Mouse (Mus musculus) MEL (cell line): ENCODE data around the gene Ffar3. TPM values are rescaled to one million over a fixed set of nuclear protein-coding genes. Genes with fewer than 3 reads are reported as not detected.

Experiments
- DNase-seq: peaks from one replicate; pipeline ENCODE4 v3.0.0; 2011; ENCODE audit warnings: low read depth, low spot score
- H3K27ac ChIP-seq: 2 replicates; pipeline ENCODE4 v1.5.1; 2012; ENCODE audit warnings: low read depth, mild to moderate bottlenecking, control low read depth, low read length, moderate library complexity; ENCODE audit not compliant: control insufficient read depth
- H3K27me3 ChIP-seq, 2 experiments: fragments of 150-350 bp in 1 of 2; sonication (generic) in 1 of 2; 2 replicates each; pipeline ENCODE4 v1.6.1; 2012; ENCODE audit warnings: low read length in 2 of 2, mild to moderate bottlenecking in 2 of 2, improper control_type of control experiment in 1 of 2, moderate library complexity in 1 of 2; ENCODE audit not compliant: insufficient read depth in 2 of 2, control insufficient read depth in 1 of 2
- H3K36me3 ChIP-seq, 2 experiments: 2 replicates each; pipeline ENCODE4 v1.6.1; 2012 to 2014; ENCODE audit warnings: low read length in 2 of 2, improper control_type of control experiment in 1 of 2, inconsistent platforms in 1 of 2, mild to moderate bottlenecking in 1 of 2; ENCODE audit not compliant: insufficient read depth in 2 of 2, control insufficient read depth in 1 of 2
- H3K4me1 ChIP-seq, 2 experiments: fragments of 150-350 bp in 1 of 2; sonication (generic) in 1 of 2; 2 replicates each; pipeline ENCODE4 v1.6.1; 2012; ENCODE audit warnings: low read length in 2 of 2, improper control_type of control experiment in 1 of 2, mild to moderate bottlenecking in 1 of 2; ENCODE audit not compliant: insufficient read depth in 2 of 2, control insufficient read depth in 1 of 2
- H3K4me3 ChIP-seq, 2 experiments: fragments of 150-350 bp in 1 of 2; sonication (generic) in 1 of 2; 2 replicates each; pipeline ENCODE4 v1.5.1; 2012; ENCODE audit warnings: low read depth in 2 of 2, low read length in 2 of 2, mild to moderate bottlenecking in 2 of 2, moderate library complexity in 2 of 2, control low read depth in 1 of 2, improper control_type of control experiment in 1 of 2; ENCODE audit not compliant: control insufficient read depth in 1 of 2, insufficient read depth in 1 of 2
- H3K79me2 ChIP-seq: 2 replicates; pipeline ENCODE4 v1.6.1; 2012; ENCODE audit warnings: mild to moderate bottlenecking, low read length, moderate library complexity; ENCODE audit not compliant: control insufficient read depth, poor library complexity, insufficient read depth
- H3K9ac ChIP-seq: 2 replicates; pipeline ENCODE4 v1.6.1; 2012; ENCODE audit warnings: low read depth, mild to moderate bottlenecking, control low read depth, low read length, moderate library complexity; ENCODE audit not compliant: control insufficient read depth, poor library complexity, severe bottlenecking
- H3K9me3 ChIP-seq: fragments of 150-350 bp; sonication (generic); replicated peaks from 2 replicates; pipeline ENCODE4 v1.6.1; 2012; ENCODE audit warnings: mild to moderate bottlenecking, low read length, improper control_type of control experiment, moderate library complexity; ENCODE audit not compliant: insufficient read depth
- CHD1 ChIP-seq: IDR thresholded peaks from 2 replicates; pipeline ENCODE4 v1.6.1; 2012; ENCODE audit warnings: low read depth, mild to moderate bottlenecking, inconsistent platforms, low read length, improper control_type of control experiment
- CHD2 ChIP-seq: IDR thresholded peaks from 2 replicates; pipeline ENCODE4 v1.6.1; 2011; ENCODE audit warnings: low read length, improper control_type of control experiment
- EP300 ChIP-seq, 2 experiments: IDR thresholded peaks; 2 replicates each; pipeline ENCODE4 v1.6.1; 2011; ENCODE audit warnings: improper control_type of control experiment in 2 of 2, low read length in 2 of 2, low read depth in 1 of 2, mild to moderate bottlenecking in 1 of 2
- ETS1 ChIP-seq: IDR thresholded peaks from 2 replicates; pipeline ENCODE4 v1.6.1; 2012; ENCODE audit warnings: low read depth, mild to moderate bottlenecking, inconsistent platforms, low read length, improper control_type of control experiment, moderate library complexity
- GABPA ChIP-seq: IDR thresholded peaks from 2 replicates; pipeline ENCODE4 v1.6.1; 2012; ENCODE audit warnings: low read depth, mild to moderate bottlenecking, inconsistent platforms, low read length, improper control_type of control experiment, moderate library complexity
- GATA1 ChIP-seq: IDR thresholded peaks from 2 replicates; pipeline ENCODE4 v1.6.1; 2011; ENCODE audit warnings: low read depth, low read length, improper control_type of control experiment
- HCFC1 ChIP-seq: IDR thresholded peaks from 2 replicates; pipeline ENCODE4 v1.6.1; 2012; ENCODE audit warnings: low read depth, mild to moderate bottlenecking, inconsistent platforms, low read length, improper control_type of control experiment, moderate library complexity
- KAT2A ChIP-seq: conservative IDR thresholded peaks from 2 replicates; pipeline ENCODE4 v1.6.1; 2012; ENCODE audit warnings: low read depth, low read length, improper control_type of control experiment, inconsistent platforms
- MAX ChIP-seq: IDR thresholded peaks from 2 replicates; pipeline ENCODE4 v1.6.1; 2011; ENCODE audit warnings: low read length, improper control_type of control experiment
- MAZ ChIP-seq: IDR thresholded peaks from 2 replicates; pipeline ENCODE4 v1.6.1; 2012; ENCODE audit warnings: low read depth, mild to moderate bottlenecking, inconsistent platforms, low read length, improper control_type of control experiment
- MXI1 ChIP-seq: IDR thresholded peaks from 2 replicates; pipeline ENCODE4 v1.6.1; 2011; ENCODE audit warnings: mild to moderate bottlenecking, low read depth, low read length, improper control_type of control experiment
- MYB ChIP-seq: IDR thresholded peaks from 2 replicates; pipeline ENCODE4 v1.6.1; 2011; ENCODE audit warnings: mild to moderate bottlenecking, low read depth, low read length, improper control_type of control experiment
- MYC ChIP-seq: IDR thresholded peaks from 2 replicates; pipeline ENCODE4 v1.6.1; 2011; ENCODE audit warnings: low read depth, mild to moderate bottlenecking, low read length, improper control_type of control experiment, moderate library complexity
- NELFE ChIP-seq: IDR thresholded peaks from 2 replicates; pipeline ENCODE4 v1.6.1; 2011; ENCODE audit warnings: low read depth, low read length, improper control_type of control experiment
- NRF1 ChIP-seq: IDR thresholded peaks from 2 replicates; pipeline ENCODE4 v1.6.1; 2014; ENCODE audit warnings: low read depth, mild to moderate bottlenecking, inconsistent platforms, low read length, improper control_type of control experiment, moderate library complexity; ENCODE audit not compliant: poor library complexity, insufficient read depth, severe bottlenecking
- RAD21 ChIP-seq: IDR thresholded peaks from 2 replicates; pipeline ENCODE4 v1.6.1; 2011; ENCODE audit warnings: mild to moderate bottlenecking, low read depth, low read length, improper control_type of control experiment
- RCOR1 ChIP-seq: IDR thresholded peaks from 2 replicates; pipeline ENCODE4 v1.6.1; 2012; ENCODE audit warnings: low read depth, mild to moderate bottlenecking, inconsistent platforms, low read length, improper control_type of control experiment
- SIN3A ChIP-seq: IDR thresholded peaks from 2 replicates; pipeline ENCODE4 v1.6.1; 2012; ENCODE audit warnings: low read length, improper control_type of control experiment, inconsistent platforms
- TAL1 ChIP-seq: IDR thresholded peaks from 2 replicates; pipeline ENCODE4 v1.6.1; 2012; ENCODE audit warnings: mild to moderate bottlenecking, inconsistent platforms, low read length, moderate library complexity, mixed read lengths
- TCF12 ChIP-seq: IDR thresholded peaks from 2 replicates; pipeline ENCODE4 v1.6.1; 2014; ENCODE audit warnings: low read depth, mild to moderate bottlenecking, inconsistent platforms, low read length, improper control_type of control experiment, moderate library complexity
- USF2 ChIP-seq, 2 experiments: IDR thresholded peaks; 2 replicates each; pipeline ENCODE4 v1.6.1; 2011 to 2012; ENCODE audit warnings: improper control_type of control experiment in 2 of 2, low read length in 2 of 2, borderline replicate concordance in 1 of 2, inconsistent platforms in 1 of 2, low read depth in 1 of 2, mild to moderate bottlenecking in 1 of 2; ENCODE audit not compliant: insufficient read depth in 1 of 2
- ZMIZ1 ChIP-seq: IDR thresholded peaks from 2 replicates; pipeline ENCODE4 v1.6.1; 2012; ENCODE audit warnings: low read depth, mild to moderate bottlenecking, inconsistent platforms, low read length, improper control_type of control experiment, moderate library complexity
- polyA plus RNA-seq, 2 experiments: library from polyadenylated mRNA; stranded (reverse) in 1 of 2; unstranded in 1 of 2; fragments of >175 nt in 1 of 2; fragments of >200 nt in 1 of 2; gene quantifications; 2 replicates each; pipeline versions ENCODE4 v1.2.1 to v1.2.4; 2012; ENCODE audit warnings: low replicate concordance in 2 of 2, low read depth in 1 of 2; ENCODE audit not compliant: insufficient read length in 2 of 2, insufficient read depth in 1 of 2, missing spikeins in 1 of 2
- total RNA-seq: library from RNA; depleted of rRNA; stranded (reverse); fragments of 300-350 nt; gene quantifications from 2 replicates; pipeline ENCODE4 v1.2.3, GENCODE M21; 2012

Gene Ffar3
- total and polyA plus RNA-seq, 3 experiments, result not detected

GRCm38 (mm10) chr7:30842092-30842491 is 13.9 kb downstream of the Ffar3 start (continued):
- TF ChIP-seq CHD2 (no peak), MAX (0 out of 2 replicates have a peak, but pooled peaks have one; percentile 33), MYC (peak; percentile 67; the same call in 1 of the 2 replicates), TCF12 (no peak; the same call in 1 of the 2 replicates), TAL1 (no peak), MAZ (peak; percentile 48; the same call in 1 of the 2 replicates), ZMIZ1 (no peak), MXI1 (peak; percentile 43; the same call in 1 of the 2 replicates), KAT2A (no peak)

GRCm38 (mm10) chr7:30841379-30841778 is 14.6 kb downstream of the Ffar3 start:
- Histone ChIP-seq H3K4me3 (no peak overlapping the region), H3K27ac (no peak overlapping the region; the same call in 1 of the 2 replicates), H3K9me3 (no peaks in the 10 kb centered on the region), H3K4me1 (peaks cover 23 to 27% of the 10 kb centered on the region in 2 experiments), H3K36me3 (peaks cover 0 to 21% of the 10 kb centered on the region in 2 experiments; a peak in 2 of 4 replicates), H3K79me2 (no peaks in the 10 kb centered on the region), H3K27me3 (no peaks in the 10 kb centered on the region), H3K9ac (no peak overlapping the region)
- TF ChIP-seq GABPA, result no peak
- TF ChIP-seq MYC, result no peak
- no peak for TF ChIP-seq ETS1
- TF ChIP-seq NRF1, result no peak
- no peak for TF ChIP-seq MYB
- TF ChIP-seq NELFE, result no peak
- no peak for DNase-seq

DNA sequence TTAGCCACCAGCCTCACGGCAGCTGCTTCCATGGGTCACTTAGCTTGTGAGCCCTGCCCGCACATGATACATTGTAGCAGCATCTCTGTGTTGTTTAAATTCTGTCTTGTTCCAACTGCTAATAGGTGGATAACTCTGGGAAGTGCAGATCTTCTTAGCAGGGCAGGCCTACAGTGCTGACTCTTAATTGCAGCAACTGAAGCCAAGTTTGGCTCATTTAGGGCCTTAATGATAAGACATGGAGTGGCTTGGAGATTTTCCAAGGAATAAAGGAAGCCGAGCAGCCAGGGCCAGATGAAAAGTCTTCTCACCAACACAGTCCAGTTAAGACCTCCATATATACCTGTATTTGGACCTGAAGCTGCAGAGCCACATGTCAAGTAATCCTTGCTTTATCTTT is 15.7 kb downstream of the Ffar3 start:
- H3K9me3 ChIP-seq, result no peaks in the 10 kb centered on the region
- TF ChIP-seq EP300 (IDR thresholded peaks at IDR 0.05; ENCODE audit: low read depth in 1 of 2, low read length in 2 of 2) (peak; percentile 42 to 59), HCFC1 (no peak), ETS1 (peak; percentile 59), GATA1 (peak; percentile 41), CHD1 (no peak), USF2 (IDR thresholded peaks at IDR 0.05; ENCODE audit: borderline replicate concordance in 1 of 2, insufficient read depth in 1 of 2, low read depth in 1 of 2, low read length in 2 of 2) (no peak), MYC (0 out of 2 replicates have a peak, but pooled peaks have one; percentile 15), TCF12 (no peak), RAD21 (no peak), RCOR1 (peak; percentile 20; the same call in 1 of the 2 replicates), MXI1 (0 out of 2 replicates have a peak, but pooled peaks have one; percentile 6), NELFE (no peak), MAX (0 out of 2 replicates have a peak, but pooled peaks have one; percentile 41), SIN3A (peak; percentile 27; the same call in 1 of the 2 replicates)
- H3K36me3 ChIP-seq, result peaks cover 0 to 21% of the 10 kb centered on the region in 2 experiments; a peak in 2 of 4 replicates
- H3K79me2 ChIP-seq, result no peaks in the 10 kb centered on the region
- H3K4me3 ChIP-seq, result no peak overlapping the region
- H3K27me3 ChIP-seq, result no peaks in the 10 kb centered on the region
- H3K9ac ChIP-seq, result no peak overlapping the region
- H3K27ac ChIP-seq, result peak overlapping the region; percentile 22; the same call in 1 of the 2 replicates
- H3K4me1 ChIP-seq, result peaks cover 23 to 27% of the 10 kb centered on the region in 2 experiments
- DNase-seq, result peak; percentile 57
